Mouse (Mus musculus) kidney, adult 2 months (tissue): ENCODE measurements around the gene Cep70. TPM values are rescaled to one million over a fixed set of nuclear protein-coding genes. Genes with fewer than 3 reads are reported as not detected.

Experiments used
- DNase-seq: peaks from one replicate; pipeline ENCODE4 v3.0.0; 2021
- H3K27ac ChIP-seq: fragments of 200-500 bp; 2 replicates; pipeline ENCODE4 v1.5.1; 2012; ENCODE audit warnings: low read depth, low read length, control low read depth, inconsistent platforms; ENCODE audit not compliant: insufficient read depth
- H3K27me3 ChIP-seq: fragments of 200-500 bp; replicated peaks from 2 replicates; pipeline ENCODE4 v1.6.1; 2012; ENCODE audit warnings: mild to moderate bottlenecking, moderate library complexity, low read length, inconsistent platforms; ENCODE audit not compliant: control insufficient read depth, insufficient read depth
- H3K36me3 ChIP-seq: fragments of 200-500 bp; 2 replicates; pipeline ENCODE4 v1.6.1; 2012; ENCODE audit warnings: mild to moderate bottlenecking, moderate library complexity, low read length, inconsistent platforms; ENCODE audit not compliant: control insufficient read depth, insufficient read depth
- H3K4me1 ChIP-seq: fragments of 200-500 bp; 2 replicates; pipeline ENCODE4 v1.6.1; 2011; ENCODE audit warnings: low read length; ENCODE audit not compliant: control insufficient read depth, insufficient read depth
- H3K4me3 ChIP-seq: fragments of 200-500 bp; 2 replicates; pipeline ENCODE4 v1.5.1; 2011; ENCODE audit warnings: mild to moderate bottlenecking, low read depth, low read length, control low read depth; ENCODE audit not compliant: insufficient read depth
- CTCF ChIP-seq: fragments of 200-500 bp; conservative IDR thresholded peaks from 2 replicates; pipeline ENCODE4 v1.5.1; 2011; ENCODE audit warnings: low read depth, mild to moderate bottlenecking, control low read depth, low read length, moderate library complexity, mixed read lengths; ENCODE audit not compliant: insufficient read depth, insufficient read length
- POLR2A ChIP-seq: fragments of 200-500 bp; IDR thresholded peaks from one replicate; pipeline ENCODE4 v1.6.1; 2011; ENCODE audit warnings: low read depth, low read length, control low read depth
- WGBS: fragments of 180-500 bp; shearing (Covaris S2); methylation state at CpG from one replicate; pipeline ENCODE4 v1.1.7; 2018; 5-methylcytosine and 5-hydroxymethylcytosine counted together
- polyA plus RNA-seq: library from polyadenylated mRNA; depleted of rRNA; stranded (reverse); fragments of >200 nt; gene quantifications from 2 replicates; pipeline ENCODE4 v1.2.3, GENCODE M21; 2012; rRNA removed

Cep70 gene
- polyA plus RNA-seq, 1 experiment = 2.2 TPM

DNA sequence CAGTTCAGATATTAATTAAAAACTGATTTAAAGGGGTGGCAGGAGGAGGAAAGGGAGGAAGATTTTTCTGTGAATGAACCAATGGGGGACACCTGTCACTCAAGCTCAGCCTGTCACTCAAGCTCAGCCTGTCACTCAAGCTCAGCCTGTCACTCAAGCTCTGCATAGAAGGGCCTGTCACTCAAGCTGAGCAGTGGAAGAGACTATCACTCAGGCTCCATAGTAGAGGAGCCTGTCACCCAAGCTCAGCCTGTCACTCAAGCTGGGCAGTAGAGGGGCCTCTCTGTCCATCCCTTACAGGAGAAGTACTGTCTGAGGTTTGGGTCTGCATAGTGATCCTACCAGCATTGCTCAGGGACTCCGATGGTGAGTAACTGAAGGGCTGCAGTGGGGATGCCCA, 95.1 kb downstream of the Cep70 start:
- H3K27me3 ChIP-seq = no peaks in the 10 kb centered on the region
- no peak for DNase-seq
- no peak for TF ChIP-seq POLR2A
- no peak for TF ChIP-seq CTCF
- WGBS = 95% methylated on average over 1 of the region's 1 CpGs
- no peaks in the 10 kb centered on the region for H3K36me3 ChIP-seq
- no peaks in the 10 kb centered on the region for H3K4me1 ChIP-seq
- H3K27ac ChIP-seq = no peak overlapping the region
- no peak overlapping the region for H3K4me3 ChIP-seq

DNA sequence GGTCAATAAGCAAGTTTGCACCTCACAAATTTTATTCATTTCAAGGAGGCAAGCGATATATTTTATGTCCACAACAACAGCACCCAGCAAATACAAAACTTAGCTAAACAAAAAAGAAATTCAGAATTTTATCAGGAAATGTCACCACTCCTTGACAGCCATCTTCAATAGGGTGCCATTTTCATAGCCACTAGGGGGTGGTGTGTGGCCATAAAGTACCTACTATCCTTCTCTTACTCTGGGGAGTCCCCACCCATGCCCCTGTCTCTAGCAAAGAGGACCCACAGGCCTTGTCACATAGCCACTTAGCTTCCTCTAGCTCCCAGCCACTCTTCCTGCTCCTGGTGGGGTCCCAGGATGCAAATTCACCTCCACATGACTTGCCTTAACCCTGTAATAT, 96.0 kb downstream of the Cep70 start:
- Histone ChIP-seq H3K27me3 (no peaks in the 10 kb centered on the region), H3K4me1 (no peaks in the 10 kb centered on the region), H3K36me3 (no peaks in the 10 kb centered on the region), H3K4me3 (no peak overlapping the region), H3K27ac (no peak overlapping the region)
- DNase-seq = no peak
- TF ChIP-seq POLR2A (no peak), CTCF (no peak)
- 89% methylated on average over 1 of the region's 1 CpGs for WGBS

DNA sequence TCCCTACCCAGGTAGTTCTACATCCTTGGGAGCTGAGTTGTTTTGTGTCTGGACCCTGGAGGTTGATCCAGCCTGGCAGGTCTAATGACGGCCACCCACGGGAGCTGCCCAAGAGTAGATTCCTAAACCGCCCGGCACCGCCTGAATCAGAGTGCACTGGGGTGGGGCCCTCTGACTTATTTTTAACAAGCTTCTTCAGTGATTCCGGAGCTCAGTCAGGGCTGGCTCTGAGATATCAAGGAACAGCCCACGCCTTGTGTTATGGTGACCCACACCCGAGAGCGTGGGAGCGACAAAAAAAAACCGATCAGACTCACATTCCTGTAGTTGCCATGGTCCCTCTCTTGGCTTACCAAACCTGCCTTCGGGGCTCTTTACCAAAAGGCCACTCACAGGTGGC, 97.0 kb downstream of the Cep70 start:
- Histone ChIP-seq H3K4me1 (no peaks in the 10 kb centered on the region), H3K27ac (no peak overlapping the region), H3K27me3 (no peaks in the 10 kb centered on the region), H3K36me3 (no peaks in the 10 kb centered on the region), H3K4me3 (no peak overlapping the region)
- no peak for TF ChIP-seq POLR2A
- TF ChIP-seq CTCF = no peak
- DNase-seq = no peak
- WGBS = 41% methylated on average over 12 of the region's 12 CpGs

DNA sequence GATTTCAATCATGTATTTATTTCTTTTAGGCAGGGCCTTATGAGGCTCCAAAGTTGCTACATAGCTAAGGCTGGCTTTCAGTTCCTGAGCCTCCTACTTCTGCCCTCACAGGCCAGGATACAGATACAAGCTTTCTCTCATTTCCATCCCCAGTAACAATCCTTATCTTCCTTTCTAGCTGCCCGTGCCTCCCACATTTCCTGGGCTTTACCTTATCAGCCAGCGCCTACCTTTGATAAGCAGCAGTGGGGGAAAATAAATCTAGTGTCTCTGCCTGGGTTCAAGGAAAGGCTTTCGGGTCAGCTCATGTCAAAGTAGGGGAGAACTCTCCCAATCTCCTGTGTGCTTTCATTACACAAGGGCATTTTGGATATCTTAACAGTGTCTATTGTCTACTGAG, 98.4 kb downstream of the Cep70 start:
- TF ChIP-seq CTCF (no peak), POLR2A (no peak)
- no peak for DNase-seq
- no peaks in the 10 kb centered on the region for H3K36me3 ChIP-seq
- H3K4me3 ChIP-seq = no peak overlapping the region
- no peak overlapping the region for H3K27ac ChIP-seq
- H3K4me1 ChIP-seq = no peaks in the 10 kb centered on the region
- WGBS = 84% methylated on average over 3 of the region's 3 CpGs
- no peaks in the 10 kb centered on the region for H3K27me3 ChIP-seq

DNA sequence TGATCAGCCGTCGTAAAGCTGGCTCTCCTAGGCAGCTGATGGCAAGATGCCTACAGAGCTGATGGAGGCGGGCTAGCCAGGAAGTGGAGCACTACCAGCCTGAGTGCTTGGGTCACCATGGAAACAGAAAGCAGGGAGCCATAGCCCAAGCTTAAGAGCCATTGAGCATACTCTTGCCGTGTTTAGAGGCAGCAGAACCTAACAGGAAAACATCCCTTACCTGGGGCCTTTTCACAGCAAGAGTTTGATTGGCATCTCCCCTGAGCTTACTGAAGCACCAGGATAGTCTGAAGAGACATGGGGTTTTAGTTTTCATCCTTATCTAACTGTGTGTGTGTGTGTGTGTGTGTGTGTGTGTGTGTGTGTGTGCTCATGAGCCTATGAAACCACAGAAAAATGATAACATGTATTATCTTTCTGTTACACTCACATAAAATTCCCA, 102.2 kb downstream of the Cep70 start:
- no peak for DNase-seq
- H3K36me3 ChIP-seq = no peaks in the 10 kb centered on the region
- H3K27ac ChIP-seq = no peak overlapping the region
- H3K27me3 ChIP-seq = no peaks in the 10 kb centered on the region
- H3K4me1 ChIP-seq = no peaks in the 10 kb centered on the region
- TF ChIP-seq POLR2A (no peak), CTCF (no peak)
- 16% methylated on average over 4 of the region's 4 CpGs for WGBS
- no peak overlapping the region for H3K4me3 ChIP-seq

Other genes with a start within 250 kb of the Cep70 start
- 0.25 and 0.37 TPM in 2 replicates for gene Gm1123, start 207.7 kb upstream of the Cep70 start, polyA plus RNA-seq
- gene Pik3cb, start 102.7 kb upstream of the Cep70 start, polyA plus RNA-seq = 7.3 and 7.4 TPM in 2 replicates
- gene Faiml, start 6.1 kb upstream of the Cep70 start, polyA plus RNA-seq = not detected in 2 replicates
- gene Esyt3, start 115.2 kb downstream of the Cep70 start, polyA plus RNA-seq = 0.38 and 0.61 TPM in 2 replicates
- gene Mras, start 194.0 kb downstream of the Cep70 start, polyA plus RNA-seq = 13.7 and 14.6 TPM in 2 replicates
- 0.16 TPM in 1 of 2 replicates, not detected in the other for gene Nme9, start 208.1 kb downstream of the Cep70 start, polyA plus RNA-seq